Mouse (Mus musculus): ENCODE measurements around the gene Itga6. TPM values are rescaled to one million over a fixed set of nuclear protein-coding genes. Genes with fewer than 3 reads are reported as not detected.

The Itga6 gene
- polyA plus RNA-seq, 1 experiment, result 33.1 TPM

GRCm38 (mm10) chr2:71872801-71873443, 127.5 kb downstream of the Itga6 start, which contains the start of gene Pdk1:
Pdk1 (plus strand) TSS chr2:71873224.
- TF ChIP-seq MAX (IDR thresholded peaks at IDR 0.05) (peak; percentile 43), MYOG (IDR thresholded peaks at IDR 0.05; ENCODE audit: control insufficient read depth, extremely low read depth, insufficient read length) (no peak)

GRCm38 (mm10) chr2:71873474-71874322, 128.3 kb downstream of the Itga6 start:
- peak overlapping the region; percentile 75 for H3ac ChIP-seq (ENCODE audit: control insufficient read depth, insufficient read length, low read depth)
- H3K79me3 ChIP-seq (ENCODE audit: low read depth), result no peaks in the 10 kb centered on the region
- peak overlapping the region; percentile 27 for H3K4me3 ChIP-seq (ENCODE audit: insufficient read depth, poor library complexity, severe bottlenecking)
- H3K27me3 ChIP-seq (ENCODE audit: control insufficient read depth, insufficient read depth, insufficient read length), result no peaks in the 10 kb centered on the region
- H3K79me2 ChIP-seq (ENCODE audit: control insufficient read depth, insufficient read depth), result no peaks in the 10 kb centered on the region
- no peak for TF ChIP-seq MAX (IDR thresholded peaks at IDR 0.05)
- H3K36me3 ChIP-seq (ENCODE audit: control insufficient read depth, insufficient read depth), result no peaks in the 10 kb centered on the region

More at GRCm38 (mm10) chr2:71872801-71873443, 127.5 kb downstream of the Itga6 start, which contains the start of gene Pdk1:
- Histone ChIP-seq H3K4me3 (ENCODE audit: insufficient read depth, poor library complexity, severe bottlenecking) (peak within 1 kb of the TSS; percentile 27), H3K79me3 (ENCODE audit: low read depth) (no peaks in the 10 kb centered on the region), H3K79me2 (ENCODE audit: control insufficient read depth, insufficient read depth) (no peaks in the 10 kb centered on the region), H3K36me3 (ENCODE audit: control insufficient read depth, insufficient read depth) (no peaks in the 10 kb centered on the region), H3K27me3 (ENCODE audit: control insufficient read depth, insufficient read depth, insufficient read length) (no peaks in the 10 kb centered on the region), H3ac (ENCODE audit: control insufficient read depth, insufficient read length, low read depth) (peak within 1 kb of the TSS; percentile 75)

GRCm38 (mm10) chr2:71874422-71874821, 129.0 kb downstream of the Itga6 start:
- H3K79me2 ChIP-seq (ENCODE audit: control insufficient read depth, insufficient read depth), result no peaks in the 10 kb centered on the region
- H3K79me3 ChIP-seq (ENCODE audit: low read depth), result no peaks in the 10 kb centered on the region
- TF ChIP-seq USF1 (IDR thresholded peaks at IDR 0.05; ENCODE audit: low read depth), result no peak
- TF ChIP-seq MAX (IDR thresholded peaks at IDR 0.05), result no peak
- no peak for TF ChIP-seq CTCF (IDR thresholded peaks at IDR 0.05; ENCODE audit: control insufficient read depth, insufficient read depth, insufficient read length)
- TF ChIP-seq MYOD1 (IDR thresholded peaks at IDR 0.05; ENCODE audit: control insufficient read depth, insufficient read length, low read depth), result no peak
- TF ChIP-seq CEBPB (IDR thresholded peaks at IDR 0.05; ENCODE audit: low read depth), result no peak
- TF ChIP-seq MYOG (IDR thresholded peaks at IDR 0.05; ENCODE audit: control insufficient read depth, extremely low read depth, insufficient read length), result no peak
- TF ChIP-seq FOSL1 (IDR thresholded peaks at IDR 0.05; ENCODE audit: insufficient read depth, low read length, poor library complexity, severe bottlenecking), result no peak
- H3ac ChIP-seq (ENCODE audit: control insufficient read depth, insufficient read length, low read depth), result no peak overlapping the region
- no peaks in the 10 kb centered on the region for H3K36me3 ChIP-seq (ENCODE audit: control insufficient read depth, insufficient read depth)
- H3K27me3 ChIP-seq (ENCODE audit: control insufficient read depth, insufficient read depth, insufficient read length), result no peaks in the 10 kb centered on the region
- no peak overlapping the region for H3K4me3 ChIP-seq (ENCODE audit: insufficient read depth, poor library complexity, severe bottlenecking)

- H3K79me3 ChIP-seq (ENCODE audit: low read depth), result no peaks in the 10 kb centered on the region
Measured at GRCm38 (mm10) chr2:71874836-71875235, 129.4 kb downstream of the Itga6 start.

GRCm38 (mm10) chr2:71877865-71878264, 132.4 kb downstream of the Itga6 start:
- H3K27me3 ChIP-seq (ENCODE audit: control insufficient read depth, insufficient read depth, insufficient read length), result no peaks in the 10 kb centered on the region
- H3K4me3 ChIP-seq (ENCODE audit: insufficient read depth, poor library complexity, severe bottlenecking), result no peak overlapping the region
- H3K79me2 ChIP-seq (ENCODE audit: control insufficient read depth, insufficient read depth), result no peaks in the 10 kb centered on the region
- H3K36me3 ChIP-seq (ENCODE audit: control insufficient read depth, insufficient read depth), result no peaks in the 10 kb centered on the region
- H3K79me3 ChIP-seq (ENCODE audit: low read depth), result no peaks in the 10 kb centered on the region
- no peak overlapping the region for H3ac ChIP-seq (ENCODE audit: control insufficient read depth, insufficient read length, low read depth)
- TF ChIP-seq MYOG (IDR thresholded peaks at IDR 0.05; ENCODE audit: control insufficient read depth, extremely low read depth, insufficient read length), result no peak
- no peak for TF ChIP-seq CEBPB (IDR thresholded peaks at IDR 0.05; ENCODE audit: low read depth)
- no peak for TF ChIP-seq MAX (IDR thresholded peaks at IDR 0.05)
- TF ChIP-seq MYOD1 (IDR thresholded peaks at IDR 0.05; ENCODE audit: control insufficient read depth, insufficient read length, low read depth), result no peak
- no peak for TF ChIP-seq USF1 (IDR thresholded peaks at IDR 0.05; ENCODE audit: low read depth)
- no peak for TF ChIP-seq CTCF (IDR thresholded peaks at IDR 0.05; ENCODE audit: control insufficient read depth, insufficient read depth, insufficient read length)
- no peak for TF ChIP-seq FOSL1 (IDR thresholded peaks at IDR 0.05; ENCODE audit: insufficient read depth, low read length, poor library complexity, severe bottlenecking)

More at GRCm38 (mm10) chr2:71874836-71875235, 129.4 kb downstream of the Itga6 start:
- Histone ChIP-seq H3K27me3 (ENCODE audit: control insufficient read depth, insufficient read depth, insufficient read length) (no peaks in the 10 kb centered on the region), H3K4me3 (ENCODE audit: insufficient read depth, poor library complexity, severe bottlenecking) (no peak overlapping the region), H3ac (ENCODE audit: control insufficient read depth, insufficient read length, low read depth) (no peak overlapping the region), H3K79me2 (ENCODE audit: control insufficient read depth, insufficient read depth) (no peaks in the 10 kb centered on the region), H3K36me3 (ENCODE audit: control insufficient read depth, insufficient read depth) (no peaks in the 10 kb centered on the region)
- TF ChIP-seq FOSL1 (IDR thresholded peaks at IDR 0.05; ENCODE audit: insufficient read depth, low read length, poor library complexity, severe bottlenecking), result no peak
- no peak for TF ChIP-seq MAX (IDR thresholded peaks at IDR 0.05)
- no peak for TF ChIP-seq MYOD1 (IDR thresholded peaks at IDR 0.05; ENCODE audit: control insufficient read depth, insufficient read length, low read depth)
- TF ChIP-seq USF1 (IDR thresholded peaks at IDR 0.05; ENCODE audit: low read depth), result no peak
- TF ChIP-seq MYOG (IDR thresholded peaks at IDR 0.05; ENCODE audit: control insufficient read depth, extremely low read depth, insufficient read length), result no peak
- TF ChIP-seq CEBPB (IDR thresholded peaks at IDR 0.05; ENCODE audit: low read depth), result no peak
- TF ChIP-seq CTCF (IDR thresholded peaks at IDR 0.05; ENCODE audit: control insufficient read depth, insufficient read depth, insufficient read length), result no peak

Measured in C2C12 (cell line).